Mouse (Mus musculus) frontal cortex, postnatal 14 days (tissue): ENCODE measurements around the gene Slc9a7.

Experiments used
- DNase-seq, 2 experiments: peaks; one replicate each; pipeline ENCODE4 v3.0.0; 2022; ENCODE audit warnings: low spot score in 2 of 2

The Slc9a7 gene

DNA sequence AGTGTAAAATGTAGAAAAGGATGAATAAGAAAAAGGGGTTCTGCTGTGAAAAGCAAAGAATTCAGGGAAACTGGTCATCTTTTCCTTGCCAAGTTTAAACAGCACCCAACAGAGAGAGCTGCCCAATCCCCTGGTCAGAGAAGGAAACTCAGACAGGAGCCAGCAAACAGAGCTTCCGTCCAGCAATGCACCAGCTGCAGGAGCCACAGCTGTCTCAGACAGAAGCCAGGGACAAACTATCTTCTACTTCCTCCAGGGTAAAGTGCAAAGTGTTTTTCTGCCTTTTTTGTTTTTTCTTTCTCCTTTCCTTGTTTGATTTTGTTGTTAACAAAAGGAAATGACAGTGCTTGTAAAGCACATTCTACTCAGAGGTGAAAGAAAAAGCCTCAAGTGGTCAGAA, 131.3 kb downstream of the Slc9a7 start:
- no peak for DNase-seq

DNA sequence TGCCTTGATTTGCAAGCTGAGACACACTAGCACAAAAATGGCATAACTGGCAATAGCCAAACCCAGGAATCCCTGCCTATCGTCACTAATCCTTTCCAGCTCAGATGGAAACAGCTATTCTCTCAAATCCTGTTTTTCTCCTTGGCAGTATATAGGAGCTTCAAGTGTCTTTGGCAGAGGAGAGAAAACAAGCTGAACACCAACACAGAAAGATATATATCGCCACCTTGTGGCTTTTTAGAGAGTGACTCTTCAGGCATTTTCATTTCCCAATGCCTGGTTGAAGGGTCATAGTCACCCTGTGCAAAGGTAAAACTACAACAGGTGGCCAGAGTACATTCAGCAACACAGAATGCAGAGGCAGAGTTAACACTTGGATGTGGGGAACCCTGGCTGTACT, 134.1 kb downstream of the Slc9a7 start:
- DNase-seq = no peak

DNA sequence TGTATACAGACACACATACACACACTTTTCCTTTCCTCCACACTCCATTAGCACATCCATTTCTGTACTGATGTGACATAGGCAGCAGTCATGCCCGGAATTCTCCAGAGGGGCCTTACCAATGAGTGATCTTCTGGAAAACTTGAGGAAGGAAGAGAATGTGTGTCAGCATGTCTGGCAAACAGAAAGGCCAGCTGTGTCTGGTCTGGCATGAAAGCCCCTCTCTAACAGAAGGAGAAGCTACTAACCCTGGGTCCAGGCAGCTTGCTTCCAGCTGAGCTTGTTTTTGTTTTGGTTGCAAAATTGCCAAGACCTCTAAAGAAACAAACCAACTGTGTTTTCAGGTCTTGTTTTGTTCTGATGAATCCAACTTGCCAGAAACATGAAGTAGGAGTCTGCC, 162.1 kb downstream of the Slc9a7 start:
- DNase-seq = no peak

DNA sequence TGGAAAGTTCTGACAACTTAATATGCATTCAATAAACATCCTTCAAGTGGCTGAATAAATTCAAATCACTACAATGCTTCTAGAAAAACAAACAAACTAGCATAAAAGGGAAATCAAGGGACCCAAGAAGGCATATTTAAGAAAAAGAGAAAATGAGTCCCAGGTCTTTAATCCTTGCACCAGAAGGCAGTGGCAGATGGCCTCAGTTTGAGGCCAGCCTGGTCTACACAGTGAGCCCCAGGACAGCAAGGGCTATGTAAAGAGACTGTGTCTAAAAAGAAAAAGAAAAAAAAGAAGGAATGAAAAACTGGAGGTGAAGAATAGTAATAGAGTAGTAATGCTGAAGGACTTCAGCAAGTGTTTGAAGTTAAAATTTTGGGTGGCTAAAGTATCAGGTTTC, 162.7 kb downstream of the Slc9a7 start:
- DNase-seq = no peak

DNA sequence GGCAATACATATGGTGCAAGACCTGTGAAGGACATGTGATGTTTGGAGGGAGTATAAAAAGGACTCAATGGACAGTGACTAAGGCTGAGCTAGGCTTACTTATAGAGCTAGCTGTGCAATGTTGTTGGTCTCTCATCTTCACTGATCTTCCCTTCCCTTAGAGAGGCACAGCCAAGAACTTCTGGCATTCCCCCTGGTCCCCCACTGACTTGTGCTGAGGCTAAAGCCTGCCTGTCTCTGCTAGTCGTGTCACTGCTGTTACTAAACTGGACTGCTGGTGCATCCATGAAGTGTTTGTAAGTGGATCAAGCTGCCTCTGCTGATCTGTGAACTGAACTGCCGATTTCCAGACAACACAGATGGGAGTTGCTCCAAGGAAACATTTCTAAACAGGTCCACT, 166.1 kb downstream of the Slc9a7 start:
- DNase-seq = no peak

DNA sequence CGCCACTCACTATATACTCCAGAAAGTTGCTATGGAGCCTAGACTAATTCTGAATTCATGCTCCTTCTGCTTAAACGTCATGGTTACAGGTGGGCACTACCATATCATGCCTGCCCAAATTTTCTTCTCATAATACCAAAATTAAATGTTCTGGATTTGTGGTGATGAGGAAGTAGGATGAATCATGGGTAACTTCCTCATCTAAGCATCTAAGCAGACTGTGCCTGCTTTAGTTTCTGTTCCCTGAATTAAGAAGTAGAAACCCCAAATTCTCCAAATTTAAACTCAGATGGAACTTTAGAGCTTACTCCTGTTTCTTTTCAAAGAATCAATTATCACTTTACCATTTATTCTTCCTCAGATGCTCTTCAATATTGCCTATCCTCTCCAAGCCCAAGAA, 173.9 kb downstream of the Slc9a7 start:
- no peak for DNase-seq

DNA sequence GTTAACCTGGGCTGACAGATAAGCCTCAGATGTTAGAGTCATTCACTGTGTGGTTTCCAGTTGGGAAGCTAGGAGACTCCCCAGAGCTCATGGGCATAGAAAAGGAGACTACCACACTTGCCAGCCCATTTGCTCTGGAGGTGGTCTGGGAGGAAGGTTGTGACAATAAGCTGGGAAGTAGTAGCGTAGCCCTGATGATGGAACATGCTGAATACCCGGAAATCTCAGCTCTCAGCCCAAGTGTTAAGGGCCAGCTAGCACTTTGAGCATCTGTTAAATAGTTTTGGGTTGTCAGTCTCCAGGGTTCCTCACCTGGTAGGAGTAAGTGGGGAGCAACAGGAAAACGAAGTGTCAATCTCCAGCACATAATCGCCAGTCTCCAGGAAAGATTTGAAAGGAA, 221.4 kb downstream of the Slc9a7 start:
- DNase-seq = no peak

DNA sequence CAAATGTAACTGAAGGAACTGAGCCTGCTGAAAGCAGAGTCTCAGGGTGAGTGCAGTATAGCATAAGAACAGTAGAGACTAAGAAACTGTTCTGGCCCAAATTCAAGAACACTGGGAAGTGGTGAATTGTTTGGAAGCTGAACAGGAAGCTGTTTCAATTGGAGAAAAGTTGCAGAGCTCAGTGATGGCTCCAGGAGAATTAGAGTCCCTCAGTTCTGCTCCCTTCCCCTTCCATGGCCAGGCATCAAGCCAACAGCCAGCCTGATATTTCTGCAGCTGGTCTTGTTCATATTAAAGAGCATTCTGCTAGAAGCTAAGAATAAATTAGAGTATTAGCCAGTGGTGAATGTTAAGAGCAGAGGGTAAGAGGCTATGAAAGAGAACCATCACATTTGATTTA, 225.0 kb downstream of the Slc9a7 start:
- DNase-seq = peak in 1 of 2 experiments; percentile 4

DNA sequence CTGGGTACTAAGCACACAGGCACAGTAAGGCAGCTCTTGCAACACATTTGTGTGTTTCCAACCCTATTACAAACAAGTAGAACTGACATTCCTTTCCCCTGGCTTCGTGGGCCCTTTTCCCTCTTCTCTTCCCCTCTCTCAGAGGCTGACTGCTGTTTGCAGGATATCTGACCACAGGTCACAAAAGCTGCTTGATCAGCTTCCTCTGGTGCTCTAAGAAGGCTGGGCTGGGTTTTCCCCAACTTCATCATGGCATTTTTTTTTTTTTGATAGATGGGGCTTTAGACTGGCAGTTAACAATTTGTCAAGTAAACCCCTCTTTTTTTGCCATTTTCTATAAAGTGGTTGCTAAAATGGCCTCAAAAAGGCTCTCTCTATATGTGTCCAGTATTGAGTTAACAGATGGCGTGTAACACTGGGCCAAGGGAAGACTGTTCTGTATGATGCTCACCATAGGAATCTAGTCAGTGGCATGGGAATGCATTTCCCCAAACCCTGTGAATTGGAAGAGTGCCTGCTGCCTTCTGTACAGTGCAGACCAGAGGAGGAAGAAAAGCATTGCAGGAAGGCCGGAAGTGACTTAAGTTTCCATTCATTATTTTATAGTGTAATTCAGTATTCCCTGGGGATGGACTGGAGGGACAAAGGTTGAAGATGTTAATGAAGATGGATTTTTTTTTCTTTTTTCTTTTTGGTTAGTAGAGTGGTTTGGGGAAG, 229.7 kb downstream of the Slc9a7 start:
- no peak for DNase-seq

DNA sequence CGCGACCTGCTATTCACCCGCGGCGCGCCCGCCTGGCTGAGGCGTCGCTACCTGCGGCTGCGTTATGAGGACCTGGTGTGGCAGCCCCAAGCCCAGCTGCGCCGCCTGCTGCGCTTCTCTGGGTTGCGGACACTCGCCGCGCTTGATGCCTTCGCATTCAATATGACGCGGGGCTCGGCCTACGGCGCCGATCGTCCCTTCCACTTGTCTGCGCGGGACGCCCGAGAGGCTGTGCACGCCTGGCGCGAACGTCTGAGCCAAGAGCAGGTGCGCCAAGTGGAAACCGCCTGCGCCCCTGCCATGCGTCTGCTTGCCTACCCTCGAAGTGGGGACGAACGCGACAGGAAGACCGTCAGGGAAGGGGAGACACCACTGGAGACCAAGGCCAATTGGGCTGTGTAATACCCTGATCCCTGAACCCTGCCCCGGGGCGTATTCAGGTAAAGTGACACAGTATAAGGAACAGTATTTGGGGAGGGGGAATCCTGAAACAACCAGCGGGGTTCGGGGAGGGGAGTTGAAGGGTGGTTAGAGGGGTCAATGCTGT, 230.8 kb downstream of the Slc9a7 start:
- no peak for DNase-seq

DNA sequence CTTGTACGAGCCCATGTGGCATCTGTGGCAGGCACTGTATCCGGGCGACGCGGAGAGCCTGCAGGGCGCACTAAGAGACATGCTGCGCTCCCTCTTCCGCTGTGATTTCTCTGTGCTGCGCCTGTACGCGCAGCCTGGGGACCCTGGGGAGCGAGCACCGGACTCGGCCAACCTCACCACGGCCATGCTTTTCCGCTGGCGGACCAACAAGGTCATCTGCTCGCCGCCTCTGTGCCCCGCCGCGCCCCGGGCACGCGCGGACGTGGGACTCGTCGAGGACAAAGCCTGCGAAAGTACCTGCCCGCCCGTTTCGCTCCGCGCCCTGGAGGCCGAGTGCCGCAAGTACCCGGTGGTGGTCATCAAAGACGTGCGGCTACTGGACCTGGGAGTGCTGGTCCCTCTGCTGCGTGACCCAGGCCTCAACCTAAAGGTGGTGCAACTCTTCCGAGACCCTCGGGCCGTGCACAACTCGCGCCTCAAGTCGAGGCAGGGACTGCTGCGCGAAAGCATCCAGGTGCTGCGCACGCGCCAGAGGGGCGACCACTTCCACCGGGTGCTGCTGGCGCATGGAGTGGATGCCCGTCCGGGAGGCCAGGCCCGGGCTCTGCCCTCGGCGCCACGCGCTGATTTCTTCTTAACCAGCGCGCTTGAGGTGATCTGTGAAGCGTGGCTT, 231.4 kb downstream of the Slc9a7 start:
- DNase-seq = no peak

DNA sequence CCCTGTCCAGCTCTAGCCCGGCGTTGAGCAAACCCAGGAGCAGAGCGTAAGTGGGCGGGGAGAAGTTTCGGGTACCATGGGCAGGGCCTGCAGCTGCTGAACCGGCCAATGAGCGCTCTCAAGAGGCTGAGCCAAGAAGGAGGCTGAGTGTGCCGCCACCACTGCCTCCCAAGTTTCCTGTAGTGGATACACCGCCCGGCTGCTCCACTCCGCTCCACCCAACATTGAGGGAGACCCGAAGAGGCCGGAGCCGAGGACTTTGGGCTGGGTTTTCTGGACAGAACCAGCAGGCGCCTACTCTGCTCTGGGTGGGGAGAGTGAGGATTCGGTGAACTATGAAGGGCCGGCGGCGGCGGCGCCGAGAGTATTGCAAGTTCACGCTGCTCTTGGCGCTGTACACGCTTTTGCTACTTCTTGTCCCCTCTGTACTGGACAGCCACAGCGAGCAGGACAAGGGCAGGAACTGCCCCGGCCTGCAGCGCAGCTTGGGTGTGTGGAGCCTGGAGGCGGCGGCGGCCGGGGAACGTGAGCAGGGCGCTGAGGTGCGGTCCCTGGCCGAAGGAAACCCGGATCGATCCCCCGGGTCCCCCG, 232.1 kb downstream of the Slc9a7 start, which contains the start of gene Chst7:
TSS of gene Chst7 (plus strand) at position 180 of the 591 bp plus-strand sequence.
- peak; percentile 15 to 22 for DNase-seq
